Mouse (Mus musculus) left cerebral cortex, postnatal 4 days (tissue): ENCODE results near the gene Cep164. TPM values are rescaled to one million over a fixed set of nuclear protein-coding genes. Genes with fewer than 3 reads are reported as not detected.

Experiments
- DNase-seq: peaks from one replicate; pipeline ENCODE4 v3.0.0-alpha.2; 2022
- intact Hi-C: fragments of 180-260 bp; cut with DNase I; formaldehyde crosslinking; loops from one replicate; pipeline ENCODE4 v1.15.1; 2025
- total RNA-seq, 2 experiments: library from RNA; stranded (reverse); gene quantifications; 2 replicates each; pipeline ENCODE4 v1.2.3; 2021

Gene Cep164
- total RNA-seq, 2 experiments from 2014 or later: 21.6 to 24.0 TPM

DNA sequence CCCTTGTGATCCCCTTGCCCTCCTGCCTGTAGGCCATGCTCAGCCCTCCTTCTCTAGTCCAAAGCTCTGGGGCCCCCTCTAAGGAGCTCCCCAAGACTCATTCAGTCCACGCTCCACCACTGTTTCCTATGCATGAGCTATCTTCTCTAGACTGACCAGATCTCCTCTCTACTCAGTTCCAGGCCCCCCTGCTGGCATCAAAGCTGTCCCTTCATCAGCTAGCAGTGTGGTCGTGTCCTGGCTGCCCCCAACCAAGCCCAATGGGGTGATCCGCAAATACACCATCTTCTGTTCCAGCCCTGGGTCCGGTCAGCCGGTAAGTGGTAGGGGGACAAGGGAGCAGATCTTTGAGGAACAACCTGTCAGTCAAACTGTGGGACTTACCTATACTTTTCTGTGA lies 96.6 kb downstream of the Cep164 start:
- intact Hi-C loops: no loop called here
- DNase-seq: no peak

- DNase-seq: no peak
- intact Hi-C loops: no loop called here
Measured at GRCm38 (mm10) chr9:45719997-45720396, 108.5 kb downstream of the Cep164 start.

Other genes starting within 250 kb of the Cep164 start
- 10 to 100 TPM; 76.6 to 79.3 TPM for gene Bace1, start 9.9 kb upstream of the Cep164 start, total RNA-seq
- gene Pcsk7, start 77.8 kb upstream of the Cep164 start, total RNA-seq: 10 to 100 TPM; 31.0 to 32.1 TPM
- 10 to 100 TPM; 97.3 to 97.6 TPM for gene Rnf214, start 78.2 kb upstream of the Cep164 start, total RNA-seq
- 1 to 10 TPM; 5.7 to 6.9 TPM for gene Tagln, start 107.4 kb upstream of the Cep164 start, total RNA-seq
- gene Sidt2, start 126.6 kb upstream of the Cep164 start, total RNA-seq: 10 to 100 TPM; 80.0 to 97.1 TPM
- gene Pafah1b2, start 184.0 kb upstream of the Cep164 start, total RNA-seq: 100 to 1,000 TPM; 262 to 267 TPM
- gene Sik3, start 184.1 kb upstream of the Cep164 start, total RNA-seq: 10 to 100 TPM; 54.6 to 56.9 TPM